10 mouse cellular contexts compared by ENCODE assay signal in genomic region chr3:10126952-10127351, GRCm38 (mm10). TPM values are rescaled to one million over a fixed set of nuclear protein-coding genes. Genes with fewer than 3 reads are reported as not detected.
DNase-seq lines count a peak whose midpoint lies in the region; ATAC-seq and TF ChIP-seq lines count a peak whose summit lies in the region.
"Had no signal": no experiment of that assay in that cellular context is flagged by ENCODE, and none has a peak within 500 bp of the region (broad histone marks: within the 10 kb centered on the region; RNA-seq: fewer than 3 reads in every experiment).

No protein-coding gene starts in this region.

- TF ChIP-seq CTCF in liver, postnatal 0 days (IDR thresholded peaks at IDR 0.05; ENCODE audit: low read depth) = no peak
- no peak for TF ChIP-seq CTCF in left cerebral cortex, adult 2 months (IDR thresholded peaks at IDR 0.05)
- TF ChIP-seq CTCF in heart, adult 2 months (IDR thresholded peaks at IDR 0.05) = no peak

- no peaks in the 10 kb centered on the region for H3K27me3 ChIP-seq in liver, postnatal 0 days (ENCODE audit: insufficient read depth, low read length)
- H3K27me3 ChIP-seq in liver, embryonic 12.5 days (replicated peaks) = peaks cover 7% of the 10 kb centered on the region; the same call in 1 of the 2 replicates
- H3K27me3 ChIP-seq in heart, adult 2 months (ENCODE audit: control insufficient read depth, insufficient read depth, low read length) = no peaks in the 10 kb centered on the region
- H3K27me3 ChIP-seq: liver, embryonic 15.5 days had no signal

- no peak overlapping the region for H3K4me3 ChIP-seq in liver, postnatal 0 days (ENCODE audit: low read depth, low read length)
- no peak overlapping the region for H3K4me3 ChIP-seq in liver, embryonic 12.5 days
- no peak overlapping the region for H3K4me3 ChIP-seq in left cerebral cortex, adult 2 months
- no peak overlapping the region for H3K4me3 ChIP-seq in heart, adult 2 months
- H3K4me3 ChIP-seq: liver, embryonic 15.5 days had no signal

- intact Hi-C loops in left cerebral cortex, adult 2 months (cut with DNase I) = no loop called here
- intact Hi-C loops in heart, adult 2 months (cut with DNase I) = no loop called here

- no peak overlapping the region for H3K4me2 ChIP-seq in liver, postnatal 0 days (ENCODE audit: low read depth, low read length)
- H3K4me2 ChIP-seq in liver, embryonic 12.5 days = no peak overlapping the region
- H3K4me2 ChIP-seq: liver, embryonic 15.5 days had no signal

- no peak for TF ChIP-seq EP300 in liver, postnatal 0 days (IDR thresholded peaks at IDR 0.05; ENCODE audit: low read depth)
- TF ChIP-seq EP300 in heart, adult 2 months (IDR thresholded peaks at IDR 0.05; ENCODE audit: insufficient read depth, low read depth, low read length) = no peak

- TF ChIP-seq POLR2A in heart, adult 2 months (IDR thresholded peaks at IDR 0.05; ENCODE audit: insufficient read depth, low read depth, low read length) = no peak

- H3K27ac ChIP-seq in liver, postnatal 0 days (ENCODE audit: low read depth) = peak overlapping the region; percentile 67
- no peak overlapping the region for H3K27ac ChIP-seq in liver, embryonic 12.5 days
- H3K27ac ChIP-seq in left cerebral cortex, adult 2 months = peak overlapping the region; percentile 63
- no peak overlapping the region; the same call in 1 of the 2 replicates for H3K27ac ChIP-seq in heart, adult 2 months
- H3K27ac ChIP-seq: liver, embryonic 15.5 days had no signal

- peaks cover 7% of the 10 kb centered on the region for H3K4me1 ChIP-seq in liver, postnatal 0 days (ENCODE audit: insufficient read depth)
- H3K4me1 ChIP-seq in liver, embryonic 12.5 days = peaks cover 11% of the 10 kb centered on the region
- H3K4me1 ChIP-seq in heart, adult 2 months (ENCODE audit: control insufficient read depth, insufficient read depth, low read length) = no peaks in the 10 kb centered on the region; the same call in none of the 2 replicates

- H3K79me2 ChIP-seq in heart, adult 2 months (replicated peaks; ENCODE audit: control insufficient read depth, insufficient read depth, low read length) = no peaks in the 10 kb centered on the region

- WGBS in liver, postnatal 0 days (ENCODE audit: insufficient replicate concordance) = 85% methylated on average over 10 of the region's 10 CpGs
- 68% methylated on average over 10 of the region's 10 CpGs for WGBS in liver, embryonic 12.5 days (ENCODE audit: insufficient replicate concordance)
- 73% methylated on average over 10 of the region's 10 CpGs for WGBS in heart, adult 2 months

- DNase-seq in liver, postnatal 0 days = no peak
- DNase-seq in frontal cortex, adult 2 months (ENCODE audit: extremely low spot score in 1 of 2, low spot score in 1 of 2) = peak; percentile 64 to 71
- peak; percentile 22 to 40 for DNase-seq in left cerebral cortex, adult 2 months (ENCODE audit: extremely low spot score in 1 of 2, low spot score in 2 of 2)
- DNase-seq in telencephalon, adult 2 months (ENCODE audit: low read depth, low spot score) = peak; percentile 65
- DNase-seq in heart, adult 2 months = no peak
- DNase-seq in adrenal gland, postnatal 14 days = no peak
- DNase-seq in natural killer cell, adult 2 months (ENCODE audit: low spot score in 2 of 2) = no peak

- no peaks in the 10 kb centered on the region for H3K9me3 ChIP-seq in liver, postnatal 0 days (ENCODE audit: low read length)
- no peaks in the 10 kb centered on the region for H3K9me3 ChIP-seq in liver, embryonic 12.5 days (replicated peaks)
- H3K9me3 ChIP-seq: liver, embryonic 15.5 days had no signal

- no peak for ATAC-seq in liver, postnatal 0 days
- no peak for ATAC-seq in liver, embryonic 12.5 days
- ATAC-seq: inflammation-experienced regulatory T-cells, adult 6 months had no signal

- no peak overlapping the region for H3K9ac ChIP-seq in liver, postnatal 0 days (replicated peaks)
- no peak overlapping the region for H3K9ac ChIP-seq in liver, embryonic 12.5 days
- no peak overlapping the region for H3K9ac ChIP-seq in heart, adult 2 months (ENCODE audit: low read depth, low read length)
- H3K9ac ChIP-seq: liver, embryonic 15.5 days had no signal

- no peaks in the 10 kb centered on the region for H3K36me3 ChIP-seq in liver, postnatal 0 days (replicated peaks; ENCODE audit: insufficient read depth, low read length)
- no peaks in the 10 kb centered on the region for H3K36me3 ChIP-seq in liver, embryonic 12.5 days
- H3K36me3 ChIP-seq in heart, adult 2 months (ENCODE audit: control insufficient read depth, insufficient read depth, low read length) = no peaks in the 10 kb centered on the region
- H3K36me3 ChIP-seq: liver, embryonic 15.5 days had no signal

RNA-seq across cellular contexts. Expression of gene Gm9833, which starts 39.0 kb away (rescaled TPM):
- polyA plus RNA-seq in liver, postnatal 0 days (2015; fragmentation: Nextera tagmentation; extraction: Ambion mirVana) = 0.50 and 0.70 TPM in 2 replicates
- 2.1 and 2.2 TPM in 2 replicates for polyA plus RNA-seq in liver, embryonic 12.5 days (2016; fragmentation: Nextera tagmentation; extraction: Ambion mirVana)
- polyA plus RNA-seq in frontal cortex, adult 2 months (2012; rRNA removed) = 4.8 and 5.1 TPM in 2 replicates
- 10 to 100 TPM in 1 of 2 experiments, 1 to 10 TPM in 1; 9.2 to 11.1 TPM for total RNA-seq in left cerebral cortex, adult 2 months (2021)
- total RNA-seq in heart, adult 2 months (2021) = 1 to 10 TPM; 1.1 to 1.6 TPM
- 0.14 TPM in 1 of 2 replicates, not detected in the other for polyA plus RNA-seq in heart, adult 2 months (2012; rRNA removed)
- 3.5 and 4.0 TPM in 2 replicates for total RNA-seq in adrenal gland, postnatal 14 days (2021)

Comparison
In these comparisons a context has a peak if more than half of its experiments do, and no peak if none do; other contexts are left out.
1. H3K27ac ChIP-seq: peak in liver, postnatal 0 days (single experiment) and left cerebral cortex, adult 2 months (single experiment); none in liver, embryonic 12.5 days (single experiment) and heart, adult 2 months (single experiment).
2. DNase-seq: peak in frontal cortex, adult 2 months (2 of 2), left cerebral cortex, adult 2 months (2 of 2) and telencephalon, adult 2 months (single experiment); none in liver, postnatal 0 days (single experiment), heart, adult 2 months (0 of 2), adrenal gland, postnatal 14 days (single experiment) and natural killer cell, adult 2 months (0 of 2).